13 mouse cellular contexts compared by ENCODE assay signal in the genomic region with DNA sequence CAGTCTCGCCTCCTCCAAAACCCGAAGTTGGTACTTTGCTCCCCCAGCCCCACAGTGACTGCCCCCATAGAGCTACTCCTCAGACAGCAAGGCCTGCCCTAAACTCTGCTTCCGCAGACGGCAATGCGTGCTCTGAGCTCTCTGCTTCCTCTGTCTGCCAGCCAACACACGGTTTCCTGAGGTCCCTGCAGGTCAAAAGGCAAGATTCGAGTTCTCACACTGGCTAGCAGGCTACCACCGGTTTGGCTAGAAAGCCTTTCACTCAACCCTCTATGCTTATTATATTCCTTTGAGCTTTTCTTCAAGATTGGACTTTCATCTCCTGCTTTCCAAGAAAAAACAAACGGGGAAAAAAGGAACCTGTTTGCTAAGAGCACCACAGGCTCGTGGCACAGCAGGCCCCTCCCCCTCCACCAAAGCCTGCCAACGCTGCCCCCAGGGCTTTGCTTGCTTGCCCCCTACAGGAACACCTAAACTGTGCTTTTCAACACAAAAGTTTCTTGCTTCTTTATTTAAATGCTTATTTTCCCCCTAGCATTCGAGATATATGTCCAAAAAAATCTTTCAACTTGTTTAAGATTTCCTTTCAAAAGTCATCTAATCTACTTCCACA. TPM values are rescaled to one million over a fixed set of nuclear protein-coding genes. Genes with fewer than 3 reads are reported as not detected.
DNase-seq lines count a peak whose midpoint lies in the region; ATAC-seq and TF ChIP-seq lines count a peak whose summit lies in the region.
"Had no signal": no experiment of that assay in that cellular context is flagged by ENCODE, and none has a peak within 500 bp of the region (broad histone marks: within the 10 kb centered on the region; RNA-seq: fewer than 3 reads in every experiment).

No protein-coding gene starts in this region.

- no peak overlapping the region for H3K4me3 ChIP-seq in liver, postnatal 0 days (ENCODE audit: low read depth, low read length)
- H3K4me3 ChIP-seq in liver, embryonic 11.5 days (ENCODE audit: low read depth, low read length), result no peak overlapping the region
- H3K4me3 ChIP-seq: liver, embryonic 15.5 days; neural tube, embryonic 12.5 days had no signal

- no peak for ATAC-seq in liver, postnatal 0 days
- no peak for ATAC-seq in liver, embryonic 11.5 days (replicated peaks; ENCODE audit: low FRiP score)
- peak; percentile 85 to 87 for ATAC-seq in hematopoietic stem cell, adult 5-6 weeks (replicated peaks in 1 of 2; ENCODE audit: insufficient read depth in 1 of 2, low FRiP score in 2 of 2, low TSS enrichment in 1 of 2, low read depth in 1 of 2, poor library complexity in 2 of 2, severe bottlenecking in 2 of 2)
- ATAC-seq in erythroblast, adult 5-6 weeks (replicated peaks; ENCODE audit: low FRiP score, poor library complexity, severe bottlenecking), result no peak
- ATAC-seq: forebrain, postnatal 0 days had no signal

- peak; percentile 25; the same call in 1 of the 2 replicates for TF ChIP-seq CTCF in liver, postnatal 0 days (IDR thresholded peaks at IDR 0.05; ENCODE audit: low read depth)

- H3K4me2 ChIP-seq in liver, postnatal 0 days (ENCODE audit: low read depth, low read length), result no peak overlapping the region
- H3K4me2 ChIP-seq in liver, embryonic 11.5 days, result no peak overlapping the region
- H3K4me2 ChIP-seq: liver, embryonic 15.5 days; neural tube, embryonic 12.5 days had no signal

- H3K9me3 ChIP-seq in liver, postnatal 0 days (ENCODE audit: low read length), result no peaks in the 10 kb centered on the region
- no peaks in the 10 kb centered on the region for H3K9me3 ChIP-seq in liver, embryonic 11.5 days (ENCODE audit: control insufficient read depth, low read length)
- H3K9me3 ChIP-seq: liver, embryonic 15.5 days; neural tube, embryonic 12.5 days had no signal

- H3K27me3 ChIP-seq in liver, postnatal 0 days (ENCODE audit: insufficient read depth, low read length), result no peaks in the 10 kb centered on the region
- H3K27me3 ChIP-seq in liver, embryonic 11.5 days (replicated peaks; ENCODE audit: control insufficient read depth, insufficient read depth, low read length), result no peaks in the 10 kb centered on the region
- H3K27me3 ChIP-seq: liver, embryonic 15.5 days; neural tube, embryonic 12.5 days had no signal

- H3K36me3 ChIP-seq in liver, postnatal 0 days (replicated peaks; ENCODE audit: insufficient read depth, low read length), result peaks cover 56% of the 10 kb centered on the region
- H3K36me3 ChIP-seq in liver, embryonic 11.5 days (ENCODE audit: control insufficient read depth, insufficient read depth, low read length), result peaks cover 44% of the 10 kb centered on the region

- DNase-seq in liver, postnatal 0 days, result no peak
- DNase-seq in liver, embryonic 11.5 days (ENCODE audit: low spot score), result no peak
- peak; percentile 44 to 67 for DNase-seq in kidney, postnatal 36 days
- DNase-seq in thymus, postnatal 4 days, result peak; percentile 50
- no peak for DNase-seq in cerebellum, adult 8-10 months
- DNase-seq: cerebellum, postnatal 36 days; forebrain, postnatal 0 days; heart, adult 18-20 months; heart, postnatal 14 days had no signal

- H3K27ac ChIP-seq in liver, postnatal 0 days (ENCODE audit: low read depth), result no peak overlapping the region
- H3K27ac ChIP-seq in liver, embryonic 11.5 days (ENCODE audit: low read depth, low read length), result no peak overlapping the region
- H3K27ac ChIP-seq: liver, embryonic 15.5 days; neural tube, embryonic 12.5 days had no signal

- 50% methylated on average over 12 of the region's 12 CpGs for WGBS in liver, postnatal 0 days (ENCODE audit: insufficient replicate concordance)
- 73% methylated on average over 12 of the region's 12 CpGs for WGBS in liver, embryonic 11.5 days

- H3K9ac ChIP-seq in liver, postnatal 0 days (replicated peaks), result no peak overlapping the region
- no peak overlapping the region for H3K9ac ChIP-seq in liver, embryonic 11.5 days (ENCODE audit: low read depth, low read length)
- H3K9ac ChIP-seq: forebrain, postnatal 0 days; liver, embryonic 15.5 days; neural tube, embryonic 12.5 days had no signal

- TF ChIP-seq EP300 in liver, postnatal 0 days (IDR thresholded peaks at IDR 0.05; ENCODE audit: low read depth), result no peak

- H3K4me1 ChIP-seq in liver, postnatal 0 days (ENCODE audit: insufficient read depth), result no peaks in the 10 kb centered on the region
- H3K4me1 ChIP-seq in liver, embryonic 11.5 days (replicated peaks; ENCODE audit: control insufficient read depth, insufficient read depth, low read length), result no peaks in the 10 kb centered on the region
- H3K4me1 ChIP-seq: liver, embryonic 15.5 days; neural tube, embryonic 12.5 days had no signal

RNA-seq across cellular contexts. Expression of gene Cand1, which starts 35.4 kb away (rescaled TPM):
- polyA plus RNA-seq in liver, postnatal 0 days (2015; fragmentation: Nextera tagmentation; extraction: Ambion mirVana), result 8.3 and 8.5 TPM in 2 replicates
- 53.7 and 82.8 TPM in 2 replicates for polyA plus RNA-seq in liver, embryonic 11.5 days (2014; fragmentation: Nextera tagmentation; extraction: Ambion mirVana)
- total RNA-seq in hematopoietic stem cell, adult 5-6 weeks (2017), result 56.7 and 56.8 TPM in 2 replicates
- total RNA-seq in erythroblast, adult 5-6 weeks (2015; ENCODE audit: low replicate concordance), result 13.1 and 22.2 TPM in 2 replicates
- 8.8 and 18.4 TPM in 2 replicates for total RNA-seq in erythroblast, adult 5-6 weeks (2017; ENCODE audit: low replicate concordance)

Comparison
In these comparisons a context has a peak if more than half of its experiments do, and no peak if none do; other contexts are left out.
1. ATAC-seq: peak in hematopoietic stem cell, adult 5-6 weeks (2 of 2); none in liver, postnatal 0 days (single experiment), liver, embryonic 11.5 days (single experiment) and erythroblast, adult 5-6 weeks (single experiment).
2. DNase-seq: peak in kidney, postnatal 36 days (2 of 2) and thymus, postnatal 4 days (single experiment); none in liver, postnatal 0 days (single experiment), liver, embryonic 11.5 days (single experiment) and cerebellum, adult 8-10 months (single experiment).